In genomic region chr3:67974340-67974998, GRCm38 (mm10) we compare ENCODE assay signal across 23 mouse cellular contexts.
A peak's percentile ranks its signal among the peaks of the same experiment; 100 is the strongest.
DNase-seq lines count a peak whose midpoint lies in the region; ATAC-seq and TF ChIP-seq lines count a peak whose summit lies in the region.
"Had no signal": no experiment of that assay in that cellular context is flagged by ENCODE, and none has a peak within 500 bp of the region (broad histone marks: within the 10 kb centered on the region; RNA-seq: fewer than 3 reads in every experiment).

No protein-coding gene starts in this region.

- 91% methylated on average over 2 of the region's 2 CpGs for WGBS in forebrain, embryonic 15.5 days
- 95% methylated on average over 2 of the region's 2 CpGs for WGBS in forebrain, embryonic 14.5 days
- 77% methylated on average over 2 of the region's 2 CpGs for WGBS in midbrain, embryonic 16.5 days
- WGBS in midbrain, postnatal 0 days, result 77% methylated on average over 2 of the region's 2 CpGs

- ATAC-seq in forebrain, embryonic 15.5 days (replicated peaks), result no peak
- ATAC-seq in forebrain, embryonic 14.5 days, result no peak
- no peak for ATAC-seq in midbrain, embryonic 16.5 days
- ATAC-seq in midbrain, postnatal 0 days (ENCODE audit: low FRiP score), result no peak
- ATAC-seq: activated CD4-positive, CD25-positive, alpha-beta regulatory T cell, adult 4 months; hindbrain, postnatal 0 days; inflammation-experienced regulatory T-cells, adult 6 months had no signal

- no peaks in the 10 kb centered on the region for H3K9me3 ChIP-seq in forebrain, embryonic 15.5 days
- H3K9me3 ChIP-seq in forebrain, embryonic 14.5 days (replicated peaks; ENCODE audit: control insufficient read depth, low read length), result no peaks in the 10 kb centered on the region
- H3K9me3 ChIP-seq in midbrain, embryonic 16.5 days (replicated peaks; ENCODE audit: control insufficient read depth, low read length, poor library complexity, severe bottlenecking), result no peaks in the 10 kb centered on the region
- no peaks in the 10 kb centered on the region for H3K9me3 ChIP-seq in midbrain, postnatal 0 days (ENCODE audit: low read length)

- no peak overlapping the region for H3K4me2 ChIP-seq in forebrain, embryonic 15.5 days (replicated peaks)
- H3K4me2 ChIP-seq in forebrain, embryonic 14.5 days (ENCODE audit: low read length), result no peak overlapping the region
- no peak overlapping the region for H3K4me2 ChIP-seq in midbrain, embryonic 16.5 days (ENCODE audit: low read length)
- no peak overlapping the region for H3K4me2 ChIP-seq in midbrain, postnatal 0 days (ENCODE audit: low read depth, low read length, poor library complexity, severe bottlenecking)
- H3K4me2 ChIP-seq: forebrain, embryonic 12.5 days; heart, embryonic 13.5 days; hindbrain, embryonic 14.5 days had no signal

- no peaks in the 10 kb centered on the region for H3K4me1 ChIP-seq in forebrain, embryonic 15.5 days
- no peaks in the 10 kb centered on the region for H3K4me1 ChIP-seq in forebrain, embryonic 14.5 days (ENCODE audit: control insufficient read depth, insufficient read depth, low read length)
- peaks cover 4% of the 10 kb centered on the region; the same call in 1 of the 2 replicates for H3K4me1 ChIP-seq in midbrain, embryonic 16.5 days (ENCODE audit: control insufficient read depth, insufficient read depth, low read length)
- no peaks in the 10 kb centered on the region for H3K4me1 ChIP-seq in midbrain, postnatal 0 days (ENCODE audit: insufficient read depth, low read length)
- H3K4me1 ChIP-seq: heart, embryonic 10.5 days; heart, embryonic 13.5 days had no signal

- no peak for DNase-seq in forebrain, embryonic 14.5 days (ENCODE audit: low spot score)
- DNase-seq in layer of hippocampus, adult 11-12 months (ENCODE audit: low spot score), result peak; percentile 34
- no peak for DNase-seq in layer of hippocampus, postnatal 10 days (ENCODE audit: low spot score in 2 of 2)
- DNase-seq in midbrain, postnatal 0 days (ENCODE audit: low spot score), result no peak
- DNase-seq: adrenal gland, adult 8-10 months; adrenal gland, postnatal 25 days; cerebellum, adult 18-20 months; cerebellum, adult 9-10 months; cerebellum, postnatal 14 days; gastrocnemius, postnatal 10 days; gastrocnemius, postnatal 36 days; heart, adult 2 months; heart, postnatal 14 days; heart, postnatal 4 days had no signal

- H3K36me3 ChIP-seq in forebrain, embryonic 15.5 days, result no peaks in the 10 kb centered on the region
- H3K36me3 ChIP-seq in forebrain, embryonic 14.5 days (ENCODE audit: control insufficient read depth, insufficient read depth, low read length), result no peaks in the 10 kb centered on the region
- no peaks in the 10 kb centered on the region for H3K36me3 ChIP-seq in midbrain, embryonic 16.5 days (ENCODE audit: control insufficient read depth, insufficient read depth, low read length)
- H3K36me3 ChIP-seq in midbrain, postnatal 0 days (ENCODE audit: insufficient read depth, low read length), result no peaks in the 10 kb centered on the region
- H3K36me3 ChIP-seq: forebrain, embryonic 12.5 days; heart, embryonic 10.5 days; heart, embryonic 13.5 days had no signal

- no peak overlapping the region for H3K9ac ChIP-seq in forebrain, embryonic 15.5 days (replicated peaks)
- no peak overlapping the region for H3K9ac ChIP-seq in forebrain, embryonic 14.5 days (ENCODE audit: low read length)
- H3K9ac ChIP-seq in midbrain, embryonic 16.5 days (ENCODE audit: low read depth, low read length), result no peak overlapping the region
- H3K9ac ChIP-seq in midbrain, postnatal 0 days (replicated peaks; ENCODE audit: low read length, poor library complexity, severe bottlenecking), result no peak overlapping the region
- H3K9ac ChIP-seq: forebrain, embryonic 12.5 days; heart, embryonic 13.5 days; hindbrain, embryonic 14.5 days had no signal

- peak overlapping the region; percentile 27; the same call in 1 of the 2 replicates for H3K27ac ChIP-seq in forebrain, embryonic 15.5 days (replicated peaks)
- H3K27ac ChIP-seq in forebrain, embryonic 14.5 days (ENCODE audit: low read depth, low read length), result no peak overlapping the region
- H3K27ac ChIP-seq in midbrain, embryonic 16.5 days (ENCODE audit: low read length), result peak overlapping the region; percentile 28; the same call in 1 of the 2 replicates
- no peak overlapping the region for H3K27ac ChIP-seq in midbrain, postnatal 0 days (ENCODE audit: low read depth, low read length)
- H3K27ac ChIP-seq: forebrain, embryonic 12.5 days; heart, adult 2 months; heart, embryonic 10.5 days; heart, embryonic 13.5 days; hindbrain, embryonic 14.5 days; hindbrain, postnatal 0 days had no signal

- H3K4me3 ChIP-seq in forebrain, embryonic 15.5 days, result no peak overlapping the region
- H3K4me3 ChIP-seq in forebrain, embryonic 14.5 days (ENCODE audit: low read depth, low read length), result no peak overlapping the region
- no peak overlapping the region for H3K4me3 ChIP-seq in midbrain, embryonic 16.5 days (ENCODE audit: low read depth, low read length)
- H3K4me3 ChIP-seq in midbrain, postnatal 0 days (ENCODE audit: low read depth, low read length), result no peak overlapping the region
- H3K4me3 ChIP-seq: forebrain, embryonic 12.5 days; heart, adult 2 months; heart, embryonic 10.5 days; heart, embryonic 13.5 days had no signal

- H3K27me3 ChIP-seq in forebrain, embryonic 15.5 days, result no peaks in the 10 kb centered on the region
- no peaks in the 10 kb centered on the region for H3K27me3 ChIP-seq in forebrain, embryonic 14.5 days (replicated peaks; ENCODE audit: control insufficient read depth, insufficient read depth, low read length)
- H3K27me3 ChIP-seq in midbrain, embryonic 16.5 days (ENCODE audit: control insufficient read depth, insufficient read depth, low read depth, low read length), result no peaks in the 10 kb centered on the region
- H3K27me3 ChIP-seq in midbrain, postnatal 0 days (ENCODE audit: insufficient read depth, low read length), result no peaks in the 10 kb centered on the region
- H3K27me3 ChIP-seq: forebrain, embryonic 12.5 days; heart, embryonic 13.5 days had no signal

- no peak for TF ChIP-seq CTCF in midbrain, postnatal 0 days (IDR thresholded peaks at IDR 0.05)

Comparison
In these comparisons a context has a peak if more than half of its experiments do, and no peak if none do; other contexts are left out.
1. H3K27ac ChIP-seq: peak in forebrain, embryonic 15.5 days (single experiment) and midbrain, embryonic 16.5 days (single experiment); none in forebrain, embryonic 14.5 days (single experiment) and midbrain, postnatal 0 days (single experiment).